Mouse (Mus musculus) kidney, embryonic 15.5 days (tissue): ENCODE results near the gene Slc25a36. TPM values are rescaled to one million over a fixed set of nuclear protein-coding genes. Genes with fewer than 3 reads are reported as not detected.

Experiments used
- ATAC-seq: fragments of 200-750 bp; cut with Nextera tagmentation; replicated peaks from 2 replicates; pipeline ENCODE4 v1.8.0; 2017; ENCODE audit warnings: moderate TSS enrichment; ENCODE audit not compliant: low FRiP score
- H3K27ac ChIP-seq: fragments of 300-500 bp; sonication (generic); 2 replicates; pipeline ENCODE4 v1.5.1; 2015; ENCODE audit warnings: mild to moderate bottlenecking, inconsistent platforms
- H3K27me3 ChIP-seq: fragments of 300-500 bp; sonication (generic); 2 replicates; pipeline ENCODE4 v1.6.1; 2015; ENCODE audit warnings: inconsistent platforms
- H3K36me3 ChIP-seq: fragments of 300-500 bp; sonication (generic); 2 replicates; pipeline ENCODE4 v1.6.1; 2015; ENCODE audit warnings: inconsistent platforms
- H3K4me1 ChIP-seq: fragments of 300-500 bp; sonication (generic); 2 replicates; pipeline ENCODE4 v1.6.1; 2015; ENCODE audit warnings: inconsistent platforms
- H3K4me2 ChIP-seq: fragments of 300-500 bp; sonication (generic); 2 replicates; pipeline ENCODE4 v1.6.1; 2015; ENCODE audit warnings: moderate library complexity, mild to moderate bottlenecking, inconsistent platforms
- H3K4me3 ChIP-seq: fragments of 300-500 bp; sonication (generic); replicated peaks from 2 replicates; pipeline ENCODE4 v1.5.1; 2015; ENCODE audit warnings: mild to moderate bottlenecking, inconsistent platforms
- H3K9ac ChIP-seq: fragments of 300-500 bp; sonication (generic); 2 replicates; pipeline ENCODE4 v1.6.1; 2015; ENCODE audit warnings: mild to moderate bottlenecking, inconsistent platforms
- H3K9me3 ChIP-seq: fragments of 300-500 bp; sonication (generic); replicated peaks from 2 replicates; pipeline ENCODE4 v1.6.1; 2016; ENCODE audit warnings: inconsistent platforms
- WGBS: fragments of 180-500 bp; shearing (Covaris S2); methylation state at CpG from one replicate; pipeline ENCODE4 v1.1.7; 2015; ENCODE audit warnings: mixed read lengths; 5-methylcytosine and 5-hydroxymethylcytosine counted together
- polyA plus RNA-seq: library from polyadenylated mRNA; unstranded; fragments of >200 nt; fragmentation: Nextera tagmentation; extraction: Ambion mirVana; gene quantifications from 2 replicates; pipeline ENCODE4 v1.2.1, GENCODE M21; 2015

Gene Slc25a36
- polyA plus RNA-seq, 1 experiment from 2014 or later = 68.4 TPM

DNA sequence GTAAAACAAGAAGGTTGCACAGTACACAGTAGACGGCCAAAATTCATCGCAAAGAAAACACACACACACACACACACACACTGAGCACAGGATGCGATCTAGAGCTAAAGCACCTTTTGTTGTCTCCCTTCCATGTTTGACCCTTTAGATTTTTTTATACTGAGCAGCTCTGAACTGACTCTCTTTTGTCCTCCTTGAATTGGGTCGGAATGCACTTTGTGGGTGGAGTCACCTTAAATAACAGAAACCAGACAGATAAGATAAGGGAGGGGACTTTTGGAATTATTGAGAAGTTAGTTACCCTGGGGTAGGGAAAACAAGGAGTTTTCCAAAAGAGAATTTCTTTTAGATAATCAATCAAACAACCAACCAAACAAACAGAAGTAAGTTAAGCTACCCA lies 85.0 kb downstream of the Slc25a36 start:
- no peaks in the 10 kb centered on the region for H3K27me3 ChIP-seq
- 91% methylated on average over 4 of the region's 4 CpGs for WGBS
- H3K4me2 ChIP-seq = no peak overlapping the region
- no peak overlapping the region for H3K4me3 ChIP-seq
- no peaks in the 10 kb centered on the region for H3K9me3 ChIP-seq
- ATAC-seq = no peak
- H3K9ac ChIP-seq = no peak overlapping the region
- no peaks in the 10 kb centered on the region for H3K36me3 ChIP-seq
- H3K4me1 ChIP-seq = no peaks in the 10 kb centered on the region
- H3K27ac ChIP-seq = no peak overlapping the region

Other genes starting within 250 kb of the Slc25a36 start
- 17.0 and 18.8 TPM in 2 replicates for gene Pxylp1, start 218.5 kb downstream of the Slc25a36 start, polyA plus RNA-seq
- gene Spsb4, start 92.3 kb downstream of the Slc25a36 start, polyA plus RNA-seq = 56.8 and 58.0 TPM in 2 replicates